Mouse (Mus musculus) erythroblast, embryonic 14.5 days (primary cell): ENCODE results near the gene Lin54.

Experiments used
- GATA1 ChIP-seq: IDR thresholded peaks from 2 replicates; pipeline ENCODE4 v1.6.1; 2012; ENCODE audit warnings: low read length, inconsistent platforms, mixed read lengths
- TAL1 ChIP-seq: IDR thresholded peaks from 3 replicates; pipeline ENCODE4 v1.6.1; 2012; ENCODE audit warnings: low read length, inconsistent platforms, mixed read lengths

DNA sequence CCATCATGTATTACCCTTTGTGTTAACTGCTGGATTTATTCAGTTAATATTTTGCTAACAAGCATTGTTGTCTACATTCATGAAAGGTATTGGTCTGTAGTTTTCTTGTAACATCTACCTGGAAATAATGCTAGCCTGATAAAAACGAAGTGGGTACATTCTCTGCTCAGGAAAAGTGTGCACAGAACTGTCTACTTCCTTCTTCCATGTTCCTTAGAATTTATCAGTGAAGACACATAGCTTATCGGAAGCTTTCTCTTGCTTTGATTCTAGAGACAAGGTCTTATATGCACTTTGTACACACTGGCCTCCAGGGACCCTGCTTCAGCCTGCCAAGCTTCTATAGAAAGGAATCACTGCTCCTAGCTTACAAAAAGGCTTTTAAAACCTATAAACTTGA lies 11.1 kb downstream of the Lin54 start:
- no peak for TF ChIP-seq GATA1
- TF ChIP-seq TAL1, result no peak
